Mouse (Mus musculus) testis, postnatal 14 days (tissue): Measurements from ENCODE around the gene Tmem150b.
A peak's percentile ranks its signal among the peaks of the same experiment; 100 is the strongest.

Experiments used
- DNase-seq: peaks from one replicate; pipeline ENCODE4 v3.0.0; 2021; ENCODE audit warnings: low spot score

Tmem150b gene

DNA sequence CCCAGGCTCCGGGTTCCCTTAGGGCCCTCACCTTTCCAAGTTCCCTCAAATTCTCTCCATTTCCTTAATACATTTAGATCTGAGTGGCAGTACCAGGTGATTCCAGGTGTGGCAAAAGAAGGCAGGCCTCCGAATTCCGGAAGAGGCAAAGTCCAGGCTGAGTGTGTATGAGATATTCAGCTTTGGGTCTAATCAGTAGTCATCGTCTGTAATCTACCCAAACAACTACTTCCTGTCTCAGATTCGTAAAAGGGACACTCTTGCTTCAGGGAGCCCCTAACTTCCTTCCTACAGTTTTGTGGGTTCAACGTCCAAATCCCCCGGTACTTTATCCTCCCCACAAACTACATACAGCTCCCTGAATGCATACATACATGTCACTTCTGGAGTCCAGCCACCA is at the start of gene Tmem150b:
TSS of gene Tmem150b (minus strand) at position 81 of the 400 bp plus-strand sequence.
- no peak for DNase-seq

DNA sequence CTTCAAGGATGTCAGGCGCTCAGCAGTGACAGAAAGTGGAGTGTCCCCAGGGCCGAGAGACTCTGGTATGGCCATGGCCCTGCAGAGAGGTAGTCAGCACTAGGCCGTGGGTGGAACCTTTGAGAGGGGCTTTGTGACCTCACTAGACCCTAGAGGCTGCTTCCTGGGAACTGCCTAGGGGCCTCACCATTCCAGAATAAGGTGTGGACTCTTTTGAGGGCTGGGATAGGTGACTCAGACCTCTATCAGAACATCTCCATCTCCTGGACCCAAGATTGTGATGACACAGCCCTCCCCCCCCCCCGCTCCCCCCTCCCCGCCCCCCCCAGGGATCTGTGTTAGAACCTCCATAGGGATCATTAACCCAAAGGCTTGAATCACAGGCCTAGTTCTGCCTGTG is 46.2 kb upstream of the Tmem150b start, which contains the start of gene Fam71e2:
TSS of gene Fam71e2 (minus strand) at position 101 of the 400 bp plus-strand sequence.
- DNase-seq = no peak

DNA sequence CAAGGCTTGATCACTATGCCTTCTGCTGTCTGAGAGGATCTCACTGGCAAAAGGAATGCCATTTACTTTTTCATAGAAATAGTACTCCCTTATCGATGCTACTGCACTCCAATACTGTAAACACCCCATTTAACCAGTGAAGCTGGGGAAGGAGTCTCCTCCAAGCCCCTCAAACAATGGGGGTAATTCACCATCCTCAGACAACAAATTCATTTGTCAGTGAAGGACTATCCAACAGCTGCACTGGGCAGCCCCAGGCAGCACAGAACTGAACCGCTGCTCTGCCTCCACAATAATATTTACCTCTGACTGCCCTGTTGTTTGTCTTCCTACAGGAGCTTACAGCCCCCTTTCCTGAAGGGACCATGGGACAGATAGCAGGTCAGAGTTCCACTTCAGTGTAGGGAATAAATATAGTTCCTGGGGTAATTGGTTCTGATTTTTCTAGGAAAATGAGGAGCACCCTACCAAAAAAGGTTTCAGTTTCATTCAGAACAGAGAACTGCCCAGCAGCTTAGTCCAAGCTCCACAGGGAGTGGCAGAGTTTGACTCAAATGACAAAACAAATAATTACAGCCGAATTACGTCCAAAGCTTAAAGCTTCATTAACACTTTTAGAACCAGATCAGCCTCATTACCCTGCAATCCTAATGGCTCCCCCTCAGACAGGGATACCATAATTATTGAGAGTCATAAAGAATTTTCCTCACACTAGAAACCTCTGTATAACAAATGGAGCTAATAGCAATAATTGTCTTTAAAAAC is 40.1 kb upstream of the Tmem150b start:
- no peak for DNase-seq

DNA sequence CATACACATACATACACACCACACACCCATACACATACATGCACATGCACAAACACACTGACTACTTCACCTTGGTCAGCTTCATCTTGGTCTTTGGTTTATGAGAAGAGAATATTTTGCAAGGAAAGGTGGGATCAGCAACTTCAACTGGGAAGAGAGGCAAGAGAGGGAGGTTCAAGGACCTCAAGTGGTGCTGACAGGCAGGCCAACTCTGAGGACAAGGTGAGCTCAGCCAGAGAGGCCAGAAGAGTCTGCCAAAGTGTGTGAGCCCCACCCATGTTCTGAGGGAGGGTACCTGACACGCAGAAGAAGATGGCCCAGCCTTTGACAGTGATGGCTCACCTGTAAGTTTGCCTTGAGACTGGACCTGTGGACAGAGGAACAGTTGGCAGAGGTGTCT is 34.6 kb upstream of the Tmem150b start:
- no peak for DNase-seq

DNA sequence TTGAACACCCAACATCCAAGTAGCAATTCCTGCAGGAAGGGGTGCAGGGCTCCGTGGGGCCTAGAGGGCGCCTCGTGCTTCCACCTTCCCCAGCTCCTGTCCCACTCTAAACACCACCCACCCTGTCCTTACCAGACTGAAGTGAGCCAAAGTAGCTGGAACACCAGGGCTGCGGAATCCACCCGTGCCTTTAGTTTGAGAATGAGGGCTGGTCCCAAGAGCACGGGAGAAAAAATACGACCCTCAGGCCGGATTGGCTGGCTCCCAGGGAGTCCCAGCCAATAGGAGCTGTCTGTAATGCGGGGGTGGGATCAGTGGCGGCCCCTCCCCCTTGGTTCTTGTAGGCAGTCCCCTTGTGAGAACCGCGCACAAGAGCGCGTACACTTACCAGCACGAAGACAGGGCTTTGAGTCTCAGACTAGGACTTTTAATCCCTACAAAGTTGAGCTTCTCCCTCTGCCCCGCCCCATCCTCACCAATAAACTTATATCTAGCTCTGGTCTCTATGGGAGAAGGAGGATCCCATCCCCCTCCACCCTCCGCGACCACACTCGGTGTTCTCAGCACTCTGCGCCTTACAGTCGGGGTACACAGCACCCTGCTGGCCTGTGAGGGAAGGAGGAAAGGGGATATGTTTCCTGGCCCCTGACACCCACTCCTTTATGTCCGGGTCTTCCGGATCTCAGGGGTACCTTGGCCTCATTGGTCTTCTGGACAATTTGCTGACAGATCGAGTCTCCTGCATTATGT is 27.9 kb upstream of the Tmem150b start, which contains the start of gene Cox6b2:
TSS of gene Cox6b2 (minus strand) at position 274 of the 750 bp plus-strand sequence.
- peak; percentile 92 for DNase-seq

DNA sequence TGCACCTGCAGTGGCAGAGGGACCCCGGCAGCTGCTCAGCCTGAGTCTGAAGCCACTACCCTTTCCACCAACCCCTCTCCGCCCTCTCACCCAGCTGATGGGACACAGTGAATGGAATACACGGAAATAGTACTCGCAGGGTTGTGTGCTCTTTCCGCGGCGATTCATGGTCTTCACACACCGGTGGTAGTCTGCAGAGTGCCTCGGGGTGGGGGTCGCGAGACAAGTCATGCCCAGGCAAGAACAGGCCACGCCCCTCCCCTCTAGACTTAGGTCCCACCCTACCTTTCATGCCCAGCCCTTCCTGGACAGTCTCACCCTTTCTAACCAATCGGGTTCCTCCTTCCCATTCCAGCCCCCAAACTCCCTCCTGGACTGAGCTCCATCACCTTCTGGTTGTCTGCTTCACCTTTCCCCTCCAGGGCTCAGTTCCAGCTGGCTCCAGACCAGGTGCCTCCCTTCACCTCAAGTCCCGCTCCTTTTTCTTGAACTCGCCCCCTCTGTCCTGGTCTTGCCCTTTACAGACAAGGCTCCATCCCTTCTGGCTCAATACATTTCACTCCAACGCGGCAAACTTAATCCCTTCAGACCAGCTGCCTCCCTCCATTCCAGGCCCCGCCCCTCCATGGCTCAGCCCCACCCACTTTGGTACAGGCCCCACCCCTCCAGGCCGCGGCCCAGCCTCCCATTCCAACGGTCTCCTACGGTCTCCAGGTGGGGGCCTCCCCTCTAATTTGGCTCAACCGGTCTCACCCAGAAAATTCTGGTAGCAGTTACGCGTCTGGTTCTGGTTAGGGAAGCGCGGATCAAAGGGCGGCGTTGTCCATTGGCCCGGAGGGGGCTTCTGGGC is 27.1 kb upstream of the Tmem150b start:
- DNase-seq = peak; percentile 80

DNA sequence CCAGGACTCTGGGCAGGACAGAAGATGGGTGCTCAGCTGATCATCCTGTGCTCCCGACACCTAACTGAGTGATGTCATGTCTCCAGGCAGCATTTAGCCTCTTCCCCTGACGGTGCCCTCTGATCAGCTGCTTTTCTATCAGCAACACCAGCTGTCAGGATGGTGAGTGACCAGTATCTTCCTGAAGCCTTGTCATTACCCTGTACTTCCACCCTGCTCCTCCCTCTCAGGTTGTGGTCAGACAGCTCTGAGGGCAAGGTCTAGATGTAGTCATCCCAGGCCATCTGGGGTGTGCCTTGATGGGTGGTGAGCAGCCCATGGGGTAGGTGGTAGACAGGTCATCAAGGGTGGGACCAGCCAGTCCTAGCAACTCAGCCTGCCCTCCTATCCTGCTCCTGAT is 24.1 kb upstream of the Tmem150b start:
- DNase-seq = no peak

DNA sequence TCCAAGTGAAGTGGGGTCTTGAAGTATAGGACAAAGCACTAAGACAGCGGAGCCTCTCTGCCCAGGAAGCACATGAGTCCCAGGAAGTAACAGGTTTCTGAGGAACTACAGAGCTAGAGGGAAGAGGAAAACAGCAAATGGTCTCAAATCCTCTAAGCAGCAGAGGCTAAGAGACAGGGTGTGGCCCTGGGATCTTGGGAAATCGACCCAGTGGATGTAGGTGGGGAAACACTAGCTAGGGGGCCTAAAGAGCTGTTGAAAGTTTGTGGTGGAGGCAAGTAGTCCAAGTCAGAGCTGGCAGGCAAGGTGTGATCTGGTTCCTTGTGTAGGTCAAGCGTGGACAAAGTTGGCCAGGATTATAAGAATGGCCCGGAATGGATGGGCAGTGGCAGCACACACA is 23.3 kb upstream of the Tmem150b start:
- DNase-seq = no peak

DNA sequence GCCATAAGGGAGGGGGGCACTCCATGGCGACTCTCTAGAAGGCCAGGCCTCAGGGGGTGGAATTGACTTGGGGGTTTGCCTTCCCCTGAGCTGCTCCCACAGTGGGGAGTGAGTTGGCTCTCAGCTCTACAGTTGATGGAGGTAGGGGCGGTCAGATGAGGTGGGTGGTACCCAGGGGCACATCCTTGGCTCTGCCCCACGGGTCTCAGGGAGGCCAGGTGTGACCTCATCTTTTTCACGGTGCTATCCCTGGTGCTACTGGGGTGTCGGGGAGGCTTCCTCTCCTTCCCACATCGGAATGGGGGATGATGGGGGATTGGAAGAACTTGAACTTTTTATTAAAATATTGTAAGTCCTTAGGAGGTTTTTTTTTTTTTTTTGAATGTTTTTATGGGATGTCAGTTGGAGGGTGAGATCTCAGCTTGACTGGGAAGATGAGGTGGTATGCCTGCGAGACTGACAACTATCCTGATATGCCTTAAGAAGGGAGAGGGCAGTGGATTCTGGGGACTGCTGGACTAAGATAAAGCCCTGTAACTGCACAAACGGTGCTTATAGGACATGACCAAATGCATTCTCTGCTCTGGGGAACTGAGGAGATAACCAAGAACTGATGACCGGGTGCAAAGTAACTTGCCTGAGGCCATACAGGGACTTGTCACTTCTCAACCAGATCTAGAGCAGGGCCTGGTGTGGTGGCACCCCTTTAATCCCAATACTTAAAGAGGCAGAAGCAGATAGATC is 22.3 kb upstream of the Tmem150b start:
- DNase-seq = no peak

DNA sequence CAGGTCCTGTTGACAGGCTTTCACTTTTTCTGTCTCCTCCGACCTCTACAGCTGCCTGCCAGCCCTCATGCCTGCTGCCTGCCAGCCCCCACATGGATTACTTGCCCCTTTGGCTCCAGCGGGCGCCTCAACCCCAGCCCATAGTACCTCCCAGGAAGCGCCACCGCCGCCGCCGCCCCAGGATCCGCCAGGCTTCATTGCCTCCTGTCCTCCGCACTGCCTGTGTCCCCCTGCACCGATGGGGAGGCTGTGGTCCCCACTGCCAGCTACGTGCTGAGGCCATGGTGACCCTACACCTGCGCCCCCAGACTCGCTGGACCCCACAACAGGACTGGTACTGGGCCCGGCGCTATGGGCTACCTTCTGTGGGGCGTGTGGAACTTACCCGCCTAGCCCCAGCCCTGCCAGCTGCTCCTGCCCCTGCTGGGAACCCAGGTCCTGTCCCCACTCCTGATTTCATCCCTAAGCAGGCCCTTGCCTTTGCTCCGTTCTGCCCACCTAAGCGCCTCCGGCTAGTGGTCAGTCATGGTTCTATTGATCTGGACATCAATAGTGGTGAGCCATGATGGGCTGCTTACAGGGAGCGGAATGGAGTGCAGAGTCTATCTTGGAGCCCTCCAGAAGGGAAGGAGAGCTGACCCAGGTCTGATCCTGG is 21.4 kb upstream of the Tmem150b start:
- no peak for DNase-seq

DNA sequence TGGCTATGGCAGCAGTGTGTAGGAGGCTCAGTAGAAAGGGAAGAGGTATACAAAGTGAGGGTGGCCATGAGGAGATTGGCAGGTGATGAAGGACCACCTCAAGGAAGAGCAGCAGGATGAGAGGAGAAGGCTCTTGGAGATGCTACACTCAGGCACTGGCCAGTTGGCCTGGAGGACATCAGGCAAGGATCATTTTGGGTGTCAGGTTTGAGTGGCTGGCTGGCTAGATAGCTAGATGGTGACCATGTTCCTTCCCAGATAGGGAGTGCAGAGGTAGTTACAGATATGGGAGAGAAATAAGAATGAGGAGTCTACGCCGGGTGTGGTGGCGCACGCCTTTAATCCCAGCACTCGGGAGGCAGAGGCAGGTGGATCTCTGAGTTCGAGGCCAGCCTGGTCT is 19.8 kb upstream of the Tmem150b start:
- DNase-seq = no peak

DNA sequence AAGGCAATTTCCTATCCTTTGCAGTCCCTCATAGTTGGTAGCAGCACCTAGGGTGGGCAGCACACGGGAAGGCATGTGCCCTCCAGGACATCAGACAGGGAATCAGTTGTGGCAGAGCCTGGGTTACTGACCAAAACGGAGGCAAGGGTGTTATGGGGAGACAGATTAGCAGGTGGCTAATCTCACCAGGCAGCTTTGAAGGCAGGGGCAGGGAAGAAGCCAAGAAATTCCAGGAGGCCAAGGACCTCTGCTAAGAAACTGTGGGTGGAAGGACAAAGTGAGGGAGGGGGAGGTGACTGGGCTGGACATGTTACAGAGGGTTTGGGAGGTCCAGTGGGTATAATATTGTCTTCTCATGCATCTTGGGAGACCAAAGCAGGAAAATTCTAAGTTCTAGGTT is 18.3 kb upstream of the Tmem150b start:
- peak; percentile 20 for DNase-seq

DNA sequence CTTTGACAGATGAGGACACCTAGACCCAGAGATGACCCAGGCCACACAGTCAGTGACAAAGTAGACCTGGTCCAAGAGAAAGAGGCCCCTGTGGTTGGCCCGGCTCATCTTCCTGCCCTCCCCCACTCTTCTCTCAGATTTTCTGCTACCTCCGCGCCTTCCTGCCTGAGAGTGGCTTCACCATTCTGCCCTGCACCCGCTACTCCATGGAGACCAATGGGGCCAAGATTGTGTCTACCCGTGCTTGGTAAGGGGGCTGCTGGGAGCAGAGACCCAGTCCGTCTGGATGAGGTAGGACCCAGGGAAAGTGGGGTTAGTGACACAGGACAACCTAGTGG is 17.4 kb upstream of the Tmem150b start:
- DNase-seq = peak; percentile 9

DNA sequence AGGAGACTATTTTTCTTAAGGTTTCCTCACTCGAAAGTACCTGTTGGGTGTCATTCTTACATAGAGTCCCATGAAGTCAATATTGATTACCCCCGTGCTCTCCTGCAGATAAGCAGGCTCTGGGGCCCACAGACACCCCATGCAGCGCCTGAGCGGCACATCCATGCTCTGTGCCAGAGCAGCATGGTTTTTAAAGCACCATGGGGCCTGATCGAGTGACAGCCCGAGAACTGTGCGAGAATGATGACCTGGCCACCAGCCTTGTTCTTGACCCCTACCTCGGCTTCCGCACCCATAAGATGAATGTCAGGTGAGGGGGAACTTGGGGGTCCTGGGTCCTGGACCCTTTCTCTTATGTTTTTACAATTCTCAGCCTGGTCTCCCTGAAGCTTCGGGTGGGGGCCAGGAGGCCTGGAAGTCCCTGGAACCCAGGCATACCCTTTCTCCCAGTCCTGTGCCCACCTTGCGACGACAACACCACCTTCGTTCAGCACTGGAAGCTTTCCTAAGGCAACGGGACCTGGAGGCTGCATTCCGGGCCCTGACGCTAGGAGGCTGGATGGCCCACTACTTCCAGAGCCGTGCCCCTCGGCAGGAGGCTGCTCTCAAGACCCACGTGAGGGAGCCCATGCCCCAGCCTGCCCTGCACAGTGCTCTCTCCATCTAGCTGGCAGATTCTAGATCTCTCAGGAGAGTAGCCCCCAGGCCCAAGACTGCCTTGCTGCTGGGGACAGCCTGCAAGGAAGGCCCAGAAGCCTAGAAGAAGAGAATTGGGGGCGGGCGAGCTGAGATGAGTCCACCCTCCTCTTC is 16.8 kb upstream of the Tmem150b start:
- peak; percentile 9 for DNase-seq

DNA sequence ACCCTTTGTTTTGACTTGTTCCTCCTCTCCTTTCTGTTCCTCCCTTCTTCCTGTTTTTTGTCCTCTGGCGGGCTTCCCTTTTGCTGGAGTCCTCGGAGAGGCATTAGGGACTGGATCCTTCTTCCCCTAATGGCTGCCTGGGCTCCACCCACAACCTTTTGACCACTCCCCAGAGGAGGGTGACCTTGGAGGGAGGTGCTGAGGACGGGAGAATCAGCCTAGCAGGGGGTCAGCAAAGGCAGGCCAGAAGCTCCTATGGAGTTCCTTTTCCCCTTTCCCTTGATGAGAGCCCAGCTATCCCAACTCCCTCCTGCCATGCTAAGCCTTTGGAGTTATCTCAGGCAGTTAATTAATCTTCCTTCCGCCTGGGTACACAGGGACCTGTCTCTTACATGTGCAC is 16.1 kb upstream of the Tmem150b start:
- DNase-seq = peak; percentile 32

DNA sequence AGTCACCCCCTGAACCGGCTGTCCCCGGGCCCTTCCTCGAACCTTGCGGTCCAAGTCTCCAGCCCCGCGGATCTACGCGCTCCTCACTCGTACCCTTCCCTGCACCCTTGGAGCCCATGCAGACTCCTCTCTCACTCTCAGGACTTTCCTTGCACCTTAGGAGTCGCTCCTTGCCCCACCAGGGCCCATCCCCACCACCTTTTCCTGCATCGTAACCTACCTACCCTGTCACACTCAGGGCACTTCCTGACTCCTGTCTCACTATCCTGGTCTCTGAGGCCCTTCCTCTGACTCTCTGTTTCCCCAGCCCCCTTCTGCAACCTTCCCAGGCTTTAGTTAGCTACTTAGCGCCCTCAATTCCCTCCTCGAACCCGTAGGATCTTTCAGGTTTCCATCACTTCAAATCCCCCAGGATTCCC is 15.3 kb upstream of the Tmem150b start:
- DNase-seq = no peak

DNA sequence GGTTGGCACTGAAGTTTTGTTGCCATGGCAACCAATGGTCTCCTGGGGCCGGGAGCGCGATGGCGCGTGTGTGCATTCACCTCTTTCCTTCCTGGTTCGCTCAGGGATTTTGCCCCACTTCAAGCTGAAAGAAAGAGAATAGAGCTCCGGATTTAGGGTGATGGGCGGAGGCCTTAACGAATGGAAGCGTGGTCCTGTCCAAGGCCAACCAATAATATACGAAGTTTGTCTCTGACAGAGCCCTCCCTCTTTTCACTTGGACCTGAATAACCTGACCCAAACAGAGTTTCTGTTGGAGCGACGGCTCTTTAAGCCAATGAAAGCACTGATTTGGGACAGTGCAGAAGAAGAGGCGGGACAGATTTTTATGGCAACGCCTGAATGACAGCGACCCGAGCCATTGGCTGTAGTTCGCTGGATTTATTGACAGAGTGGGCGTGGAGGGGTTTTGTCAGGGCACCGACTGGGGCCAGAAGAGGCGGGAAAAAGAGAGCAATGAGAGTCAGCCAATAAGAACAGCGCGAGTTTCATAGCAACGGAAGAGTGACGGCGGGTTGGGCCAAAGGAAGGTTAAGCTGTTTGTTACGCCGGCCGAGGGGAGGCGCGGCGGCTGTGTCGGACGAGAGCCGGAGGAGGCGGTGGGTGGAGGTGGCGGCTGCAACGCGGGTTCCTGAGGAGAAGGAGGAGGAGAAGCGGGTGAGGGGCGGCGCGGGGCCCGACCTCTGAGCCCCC is 14.7 kb upstream of the Tmem150b start, which contains the start of gene Kmt5c:
TSS of gene Kmt5c (plus strand) at position 572 of the 732 bp plus-strand sequence.
- DNase-seq = peak; percentile 98

DNA sequence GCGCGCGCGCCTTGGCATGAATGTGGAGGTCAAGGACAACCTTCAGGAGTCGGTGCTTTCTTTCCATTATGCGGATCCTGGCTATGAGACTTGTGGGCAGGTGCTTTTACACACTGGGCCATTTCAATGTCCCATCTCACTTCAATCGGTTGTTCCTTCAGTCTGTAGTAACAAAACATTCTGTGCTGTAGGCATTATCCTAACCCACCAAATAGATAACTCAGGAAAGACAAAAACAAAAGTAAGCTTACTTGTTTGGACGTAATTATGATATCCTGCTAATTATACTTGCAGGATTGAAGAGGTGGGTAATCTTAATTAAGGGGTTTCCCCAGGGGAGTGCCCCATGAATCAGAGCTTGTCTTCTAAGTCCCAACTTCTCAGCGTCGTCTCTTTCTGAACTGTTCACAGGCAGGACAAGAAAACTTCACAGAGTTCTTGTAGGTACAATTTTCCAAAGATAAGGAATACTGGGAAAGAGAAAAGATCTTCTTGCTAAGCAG is 14.0 kb upstream of the Tmem150b start:
- DNase-seq = no peak

DNA sequence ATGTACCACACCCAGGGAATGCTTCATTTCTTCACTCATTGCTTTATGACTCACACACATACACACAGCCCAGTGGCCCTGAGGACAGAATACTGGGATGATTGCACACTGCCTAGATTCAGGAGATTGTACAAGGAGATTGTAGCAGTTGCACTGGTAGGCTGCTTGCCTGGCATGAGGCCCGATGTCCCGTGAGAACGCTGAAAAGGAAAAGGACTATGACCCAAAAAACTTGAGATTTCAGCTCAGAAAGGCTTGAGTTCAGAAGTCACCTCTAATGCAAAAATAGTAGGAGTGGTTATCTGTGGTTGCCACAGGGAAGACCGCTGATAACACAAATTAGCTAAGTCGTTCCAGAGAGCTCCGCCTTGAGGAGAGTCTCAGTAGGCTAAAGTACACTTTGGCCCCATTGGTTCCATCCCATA is 7.9 kb upstream of the Tmem150b start:
- DNase-seq = no peak
